Mouse (Mus musculus) liver, adult 2 months (tissue): ENCODE results near the gene Wdr73.

Experiments
- CTCF ChIP-seq: fragments of 200-500 bp; IDR thresholded peaks from 2 replicates; pipeline ENCODE4 v1.5.1; 2011; ENCODE audit warnings: low read depth, low read length, control low read depth
- POLR2A ChIP-seq: fragments of 200-500 bp; IDR thresholded peaks from 2 replicates; pipeline ENCODE4 v1.6.1; 2011; ENCODE audit warnings: low read length, control low read depth; ENCODE audit not compliant: insufficient read depth; ENCODE audit errors: extremely low read depth

GRCm38 (mm10) chr7:80900944-80901501 lies at the start of gene Wdr73:
- TF ChIP-seq CTCF (no peak), POLR2A (peak; percentile 75; the same call in 1 of the 2 replicates)
